Mouse (Mus musculus) neural tube, embryonic 15.5 days (tissue): ENCODE results near the gene Mief2. TPM values are rescaled to one million over a fixed set of nuclear protein-coding genes. Genes with fewer than 3 reads are reported as not detected.
A peak's percentile ranks its signal among the peaks of the same experiment; 100 is the strongest.

ENCODE experiments used
- ATAC-seq: fragments of 200-750 bp; cut with Nextera tagmentation; 2 replicates; pipeline ENCODE4 v1.8.0; 2017; ENCODE audit warnings: mild to moderate bottlenecking, moderate TSS enrichment, moderate library complexity; ENCODE audit not compliant: low FRiP score
- H3K27ac ChIP-seq: fragments of 300-500 bp; sonication (generic); replicated peaks from 2 replicates; pipeline ENCODE4 v1.5.1; 2015; ENCODE audit warnings: mild to moderate bottlenecking, inconsistent platforms
- H3K27me3 ChIP-seq: fragments of 300-500 bp; sonication (generic); replicated peaks from 2 replicates; pipeline ENCODE4 v1.6.1; 2015; ENCODE audit warnings: inconsistent platforms
- H3K36me3 ChIP-seq: fragments of 300-500 bp; sonication (generic); 2 replicates; pipeline ENCODE4 v1.6.1; 2015; ENCODE audit warnings: inconsistent platforms
- H3K4me1 ChIP-seq: fragments of 300-500 bp; sonication (generic); 2 replicates; pipeline ENCODE4 v1.6.1; 2015; ENCODE audit warnings: inconsistent platforms
- H3K4me2 ChIP-seq: fragments of 300-500 bp; sonication (generic); 2 replicates; pipeline ENCODE4 v1.6.1; 2015; ENCODE audit warnings: inconsistent platforms, mild to moderate bottlenecking, moderate library complexity
- H3K4me3 ChIP-seq: fragments of 300-500 bp; sonication (generic); replicated peaks from 2 replicates; pipeline ENCODE4 v1.5.1; 2015; ENCODE audit warnings: mild to moderate bottlenecking, inconsistent platforms
- H3K9ac ChIP-seq: fragments of 300-500 bp; sonication (generic); replicated peaks from 2 replicates; pipeline ENCODE4 v1.6.1; 2015; ENCODE audit warnings: mild to moderate bottlenecking, inconsistent platforms
- H3K9me3 ChIP-seq: fragments of 300-500 bp; sonication (generic); replicated peaks from 2 replicates; pipeline ENCODE4 v1.6.1; 2016; ENCODE audit warnings: inconsistent platforms
- WGBS: fragments of 180-500 bp; shearing (Covaris S2); methylation state at CpG from one replicate; pipeline ENCODE4 v1.1.7; 2015; ENCODE audit warnings: mixed read lengths; 5-methylcytosine and 5-hydroxymethylcytosine counted together
- polyA plus RNA-seq: library from polyadenylated mRNA; unstranded; fragments of >200 nt; fragmentation: Nextera tagmentation; extraction: Ambion mirVana; gene quantifications from 2 replicates; pipeline ENCODE4 v1.2.1, GENCODE M21; 2015

Gene Mief2
- polyA plus RNA-seq, 1 experiment from 2014 or later, result 25.3 TPM

GRCm38 (mm10) chr11:60769322-60769721 is 41.1 kb downstream of the Mief2 start:
- Histone ChIP-seq H3K9me3 (no peaks in the 10 kb centered on the region), H3K9ac (no peak overlapping the region), H3K27me3 (no peaks in the 10 kb centered on the region), H3K36me3 (no peaks in the 10 kb centered on the region), H3K4me1 (peaks cover 6% of the 10 kb centered on the region; the same call in 1 of the 2 replicates), H3K4me2 (no peak overlapping the region), H3K27ac (no peak overlapping the region), H3K4me3 (no peak overlapping the region)
- no peak for ATAC-seq
- WGBS, result 95% methylated on average over 2 of the region's 2 CpGs

- no peak for ATAC-seq
- Histone ChIP-seq H3K4me3 (no peak overlapping the region), H3K9me3 (no peaks in the 10 kb centered on the region), H3K4me1 (peaks cover 19% of the 10 kb centered on the region), H3K27me3 (no peaks in the 10 kb centered on the region), H3K9ac (no peak overlapping the region), H3K27ac (no peak overlapping the region), H3K4me2 (no peak overlapping the region), H3K36me3 (no peaks in the 10 kb centered on the region)
- 74% methylated on average over 3 of the region's 3 CpGs for WGBS
These were observed 42.6 kb downstream of the Mief2 start for GRCm38 (mm10) chr11:60770776-60771175.

- no peaks in the 10 kb centered on the region for H3K9me3 ChIP-seq
- H3K4me2 ChIP-seq, result no peak overlapping the region
- H3K9ac ChIP-seq, result no peak overlapping the region
- no peaks in the 10 kb centered on the region for H3K27me3 ChIP-seq
- H3K36me3 ChIP-seq, result no peaks in the 10 kb centered on the region
- peaks cover 28% of the 10 kb centered on the region for H3K4me1 ChIP-seq
- no peak overlapping the region for H3K27ac ChIP-seq
- H3K4me3 ChIP-seq, result no peak overlapping the region
- 89% methylated on average over 4 of the region's 4 CpGs for whole genome bisulfite sequencing
- ATAC-seq, result no peak
These were observed 44.0 kb downstream of the Mief2 start for GRCm38 (mm10) chr11:60772161-60772560.

GRCm38 (mm10) chr11:60774158-60774689 is 46.0 kb downstream of the Mief2 start:
- WGBS, result 71% methylated on average over 3 of the region's 3 CpGs

GRCm38 (mm10) chr11:60774841-60775240 is 46.6 kb downstream of the Mief2 start:
- Histone ChIP-seq H3K4me2 (peak overlapping the region; percentile 82; the same call in 1 of the 2 replicates), H3K9me3 (no peaks in the 10 kb centered on the region), H3K4me3 (no peak overlapping the region), H3K27me3 (no peaks in the 10 kb centered on the region), H3K4me1 (peaks cover 50% of the 10 kb centered on the region), H3K27ac (no peak overlapping the region), H3K36me3 (peaks cover 9% of the 10 kb centered on the region), H3K9ac (peak overlapping the region; percentile 14; the same call in 1 of the 2 replicates)
- no peak for ATAC-seq
- WGBS, result 85% methylated on average over 1 of the region's 1 CpGs

More at GRCm38 (mm10) chr11:60774158-60774689, 46.0 kb downstream of the Mief2 start:
- H3K36me3 ChIP-seq, result peaks cover 2% of the 10 kb centered on the region
- no peaks in the 10 kb centered on the region for H3K9me3 ChIP-seq
- H3K9ac ChIP-seq, result no peak overlapping the region
- H3K4me3 ChIP-seq, result no peak overlapping the region
- H3K27ac ChIP-seq, result no peak overlapping the region
- ATAC-seq, result no peak
- H3K4me2 ChIP-seq, result no peak overlapping the region
- H3K4me1 ChIP-seq, result peaks cover 44% of the 10 kb centered on the region
- H3K27me3 ChIP-seq, result no peaks in the 10 kb centered on the region

GRCm38 (mm10) chr11:60775578-60775977 is 47.4 kb downstream of the Mief2 start:
- no peak overlapping the region for H3K27ac ChIP-seq
- peak overlapping the region; percentile 59 for H3K4me3 ChIP-seq
- no peak for ATAC-seq
- peak overlapping the region; percentile 74 for H3K9ac ChIP-seq
- peak overlapping the region; percentile 82 for H3K4me2 ChIP-seq
- H3K27me3 ChIP-seq, result no peaks in the 10 kb centered on the region
- H3K4me1 ChIP-seq, result peaks cover 58% of the 10 kb centered on the region
- H3K36me3 ChIP-seq, result peaks cover 10% of the 10 kb centered on the region
- no peaks in the 10 kb centered on the region for H3K9me3 ChIP-seq
- WGBS, result 62% methylated on average over 6 of the region's 6 CpGs

GRCm38 (mm10) chr11:60776107-60776828 is 48.1 kb downstream of the Mief2 start:
- peaks cover 65% of the 10 kb centered on the region for H3K4me1 ChIP-seq
- peak overlapping the region; percentile 74 for H3K9ac ChIP-seq
- no peaks in the 10 kb centered on the region for H3K27me3 ChIP-seq
- ATAC-seq, result no peak
- H3K4me2 ChIP-seq, result peak overlapping the region; percentile 82
- whole genome bisulfite sequencing, result 5% methylated on average over 17 of the region's 17 CpGs
- H3K36me3 ChIP-seq, result peaks cover 10% of the 10 kb centered on the region
- peak overlapping the region; percentile 59 for H3K4me3 ChIP-seq
- H3K9me3 ChIP-seq, result no peaks in the 10 kb centered on the region
- peak overlapping the region; percentile 80; the same call in 1 of the 2 replicates for H3K27ac ChIP-seq

GRCm38 (mm10) chr11:60776829-60777740 is 48.9 kb downstream of the Mief2 start, which contains the start of the genes Top3a and Smcr8:
Top3a (minus strand) TSS chr11:60777365.
Smcr8 (plus strand) TSS chr11:60777524.
- Histone ChIP-seq H3K27ac (peak within 1 kb of the TSS; percentile 80), H3K4me3 (peak within 1 kb of the TSS; percentile 59), H3K4me1 (peaks cover 73% of the 10 kb centered on the region), H3K27me3 (no peaks in the 10 kb centered on the region), H3K9me3 (no peaks in the 10 kb centered on the region), H3K4me2 (peak within 1 kb of the TSS; percentile 82), H3K9ac (peak within 1 kb of the TSS; percentile 74), H3K36me3 (peaks cover 16% of the 10 kb centered on the region)
- ATAC-seq, result peak; percentile 98
- under 1% methylated on average over 62 of the region's 62 CpGs for WGBS

GRCm38 (mm10) chr11:60777801-60778370 is 49.7 kb downstream of the Mief2 start:
- Histone ChIP-seq H3K4me2 (peak overlapping the region; percentile 82), H3K27me3 (no peaks in the 10 kb centered on the region), H3K36me3 (peaks cover 19% of the 10 kb centered on the region), H3K9me3 (no peaks in the 10 kb centered on the region), H3K4me3 (peak overlapping the region; percentile 59), H3K4me1 (peaks cover 81% of the 10 kb centered on the region), H3K27ac (peak overlapping the region; percentile 80), H3K9ac (peak overlapping the region; percentile 74)
- no peak for ATAC-seq
- 32% methylated on average over 16 of the region's 16 CpGs for WGBS

GRCm38 (mm10) chr11:60779673-60780189 is 51.5 kb downstream of the Mief2 start:
- H3K27ac ChIP-seq, result no peak overlapping the region
- H3K9ac ChIP-seq, result 0 out of 2 replicates have a peak overlapping the region, but pooled peaks have one; percentile 29
- 86% methylated on average over 10 of the region's 10 CpGs for WGBS
- ATAC-seq, result no peak
- peak overlapping the region; percentile 19 for H3K4me3 ChIP-seq
- H3K4me2 ChIP-seq, result peak overlapping the region; percentile 82
- peaks cover 79% of the 10 kb centered on the region for H3K4me1 ChIP-seq
- H3K9me3 ChIP-seq, result no peaks in the 10 kb centered on the region
- no peaks in the 10 kb centered on the region for H3K27me3 ChIP-seq
- peaks cover 36% of the 10 kb centered on the region for H3K36me3 ChIP-seq
